Mouse (Mus musculus): ENCODE measurements around the gene Ago1. TPM values are rescaled to one million over a fixed set of nuclear protein-coding genes. Genes with fewer than 3 reads are reported as not detected.

Ago1 gene
- polyA plus RNA-seq, 1 experiment, result 13.0 TPM

- no peak overlapping the region for H3K4me3 ChIP-seq (ENCODE audit: low read depth, low read length)
- no peak overlapping the region for H3K27ac ChIP-seq (ENCODE audit: insufficient read depth, low read depth, low read length)
- H3K4me1 ChIP-seq (ENCODE audit: control insufficient read depth, insufficient read depth, insufficient read length, low read length), result no peaks in the 10 kb centered on the region
- WGBS, result 90% methylated on average over 2 of the region's 2 CpGs
- no peaks in the 10 kb centered on the region for H3K27me3 ChIP-seq (ENCODE audit: control insufficient read depth, insufficient read depth, low read length)
- no peaks in the 10 kb centered on the region; the same call in 1 of the 2 replicates for H3K36me3 ChIP-seq (ENCODE audit: control insufficient read depth, insufficient read depth, low read length)
- no peak for TF ChIP-seq CTCF (IDR thresholded peaks at IDR 0.05; ENCODE audit: extremely low read depth, insufficient read length, insufficient replicate concordance, low read depth, low read length)
- no peak for TF ChIP-seq POLR2A (IDR thresholded peaks at IDR 0.05; ENCODE audit: low read depth, low read length)
Observed at GRCm38 (mm10) chr4:126423866-126424265, 44.5 kb downstream of the Ago1 start.

- Histone ChIP-seq H3K36me3 (ENCODE audit: control insufficient read depth, insufficient read depth, low read length) (peaks cover 6% of the 10 kb centered on the region), H3K27me3 (ENCODE audit: control insufficient read depth, insufficient read depth, low read length) (no peaks in the 10 kb centered on the region), H3K4me1 (ENCODE audit: control insufficient read depth, insufficient read depth, insufficient read length, low read length) (no peaks in the 10 kb centered on the region), H3K4me3 (ENCODE audit: low read depth, low read length) (no peak overlapping the region), H3K27ac (ENCODE audit: insufficient read depth, low read depth, low read length) (no peak overlapping the region)
- TF ChIP-seq POLR2A (IDR thresholded peaks at IDR 0.05; ENCODE audit: low read depth, low read length) (no peak), CTCF (IDR thresholded peaks at IDR 0.05; ENCODE audit: extremely low read depth, insufficient read length, insufficient replicate concordance, low read depth, low read length) (no peak)
Observed at GRCm38 (mm10) chr4:126415707-126416106, 52.7 kb downstream of the Ago1 start.

GRCm38 (mm10) chr4:126412526-126412925 is 55.9 kb downstream of the Ago1 start:
- 96% methylated on average over 3 of the region's 3 CpGs for WGBS
- TF ChIP-seq CTCF (IDR thresholded peaks at IDR 0.05; ENCODE audit: extremely low read depth, insufficient read length, insufficient replicate concordance, low read depth, low read length) (no peak), POLR2A (IDR thresholded peaks at IDR 0.05; ENCODE audit: low read depth, low read length) (no peak)
- H3K36me3 ChIP-seq (ENCODE audit: control insufficient read depth, insufficient read depth, low read length), result peaks cover 6% of the 10 kb centered on the region
- H3K4me3 ChIP-seq (ENCODE audit: low read depth, low read length), result no peak overlapping the region
- H3K4me1 ChIP-seq (ENCODE audit: control insufficient read depth, insufficient read depth, insufficient read length, low read length), result no peaks in the 10 kb centered on the region
- H3K27ac ChIP-seq (ENCODE audit: insufficient read depth, low read depth, low read length), result no peak overlapping the region
- H3K27me3 ChIP-seq (ENCODE audit: control insufficient read depth, insufficient read depth, low read length), result no peaks in the 10 kb centered on the region

Other genes with a start within 250 kb of the Ago1 start
- 40.2 and 47.3 TPM in 2 replicates for gene Map7d1, start 212.2 kb downstream of the Ago1 start, polyA plus RNA-seq (2012; rRNA removed)
- 12.6 and 21.4 TPM in 2 replicates for gene Trappc3, start 206.3 kb downstream of the Ago1 start, polyA plus RNA-seq (2012; rRNA removed)
- 0.55 and 0.77 TPM in 2 replicates for gene Col8a2, start 181.8 kb downstream of the Ago1 start, polyA plus RNA-seq (2012; rRNA removed)
- gene Adprhl2, start 146.9 kb downstream of the Ago1 start, polyA plus RNA-seq (2012; rRNA removed), result 25.3 and 33.9 TPM in 2 replicates
- gene Tekt2, start 142.9 kb downstream of the Ago1 start, polyA plus RNA-seq (2012; rRNA removed), result 0.38 and 1.0 TPM in 2 replicates
- gene Ago3, start 39.0 kb downstream of the Ago1 start, polyA plus RNA-seq (2012; rRNA removed), result 7.6 and 12.4 TPM in 2 replicates
- 0.22 and 0.63 TPM in 2 replicates for gene Ago4, start 64.9 kb upstream of the Ago1 start, polyA plus RNA-seq (2012; rRNA removed)
- 0.20 and 0.53 TPM in 2 replicates for gene Clspn, start 88.4 kb upstream of the Ago1 start, polyA plus RNA-seq (2012; rRNA removed)
- 3.2 and 4.3 TPM in 2 replicates for gene 5730409E04Rik, start 141.2 kb upstream of the Ago1 start, polyA plus RNA-seq (2012; rRNA removed)
- gene Psmb2, start 209.0 kb upstream of the Ago1 start, polyA plus RNA-seq (2012; rRNA removed), result 97.2 and 154 TPM in 2 replicates

Measured in small intestine, adult 2 months (tissue).